Mouse (Mus musculus): ENCODE data around the gene Selenoo. TPM values are rescaled to one million over a fixed set of nuclear protein-coding genes. Genes with fewer than 3 reads are reported as not detected.

Gene Selenoo
- total RNA-seq, 2 experiments from 2014 or later, result 19.3 to 21.1 TPM

DNA sequence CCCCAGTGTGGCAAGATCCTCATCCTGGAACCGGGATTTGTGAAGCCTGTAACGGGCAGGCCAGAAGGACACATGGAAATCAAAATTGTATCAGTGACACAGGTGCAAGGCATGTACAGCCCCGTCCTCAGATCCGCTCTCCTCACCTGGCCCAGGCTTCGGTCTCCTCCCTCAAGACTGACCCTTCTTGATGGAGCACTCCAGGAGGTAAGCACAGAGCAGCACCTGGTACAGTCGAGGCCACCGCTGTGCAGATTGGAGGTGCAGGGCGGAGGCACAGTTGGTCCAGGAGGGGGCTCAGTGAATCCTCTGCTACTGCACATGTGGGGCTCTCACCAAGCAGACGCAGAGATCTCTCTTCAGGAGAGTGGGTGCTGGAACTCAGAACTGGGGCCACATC lies 36.5 kb downstream of the Selenoo start:
- no peak for DNase-seq (ENCODE audit: low spot score in 2 of 2)

DNA sequence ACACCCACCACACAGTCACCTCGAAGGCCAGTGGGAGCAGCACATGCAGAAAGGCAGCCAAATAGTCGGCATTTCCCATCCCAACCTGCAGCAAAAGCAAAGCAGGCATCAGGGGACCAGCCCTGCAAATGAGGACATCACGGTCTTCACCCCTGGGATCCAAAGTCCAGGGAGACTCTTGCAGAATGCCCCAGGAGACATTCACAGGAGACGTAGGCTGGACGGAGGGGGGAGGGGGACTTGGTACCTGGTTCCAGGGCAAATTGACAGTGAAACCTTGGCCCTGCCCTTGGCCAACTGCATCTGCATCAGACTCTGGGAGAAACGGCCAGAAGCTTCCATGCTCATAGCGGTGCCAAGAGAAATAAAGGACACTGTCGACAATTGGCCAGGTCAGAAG lies 37.7 kb downstream of the Selenoo start:
- no peak for DNase-seq (ENCODE audit: low spot score in 2 of 2)

DNA sequence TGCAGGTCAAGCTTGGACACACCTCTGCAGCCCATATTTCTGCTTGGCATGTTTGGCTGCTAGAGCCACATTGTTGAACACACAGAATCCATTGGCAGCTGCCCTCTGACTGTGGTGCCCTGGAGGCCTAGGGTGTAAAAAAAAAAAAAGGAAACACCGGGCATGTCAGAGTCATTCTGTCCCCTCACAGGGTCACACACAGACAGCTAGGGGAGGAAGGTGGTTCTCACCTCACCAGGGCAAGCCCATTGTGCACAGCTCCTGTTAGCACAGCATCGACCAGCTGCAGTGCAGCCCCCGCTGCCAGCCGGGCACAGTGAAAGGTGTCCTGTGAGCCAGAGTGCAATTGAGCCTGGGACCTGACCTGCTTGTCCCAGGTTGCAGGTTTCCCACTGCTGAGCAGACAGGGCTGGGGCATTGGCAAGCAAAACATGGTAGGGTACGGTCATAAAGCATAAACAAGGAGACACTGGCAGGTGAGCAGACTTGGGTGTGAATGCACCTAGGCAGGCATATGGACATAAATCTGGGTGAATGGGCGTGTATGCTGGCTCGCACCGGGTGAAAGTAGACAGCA lies 38.6 kb downstream of the Selenoo start:
- no peak for DNase-seq (ENCODE audit: low spot score in 2 of 2)

DNA sequence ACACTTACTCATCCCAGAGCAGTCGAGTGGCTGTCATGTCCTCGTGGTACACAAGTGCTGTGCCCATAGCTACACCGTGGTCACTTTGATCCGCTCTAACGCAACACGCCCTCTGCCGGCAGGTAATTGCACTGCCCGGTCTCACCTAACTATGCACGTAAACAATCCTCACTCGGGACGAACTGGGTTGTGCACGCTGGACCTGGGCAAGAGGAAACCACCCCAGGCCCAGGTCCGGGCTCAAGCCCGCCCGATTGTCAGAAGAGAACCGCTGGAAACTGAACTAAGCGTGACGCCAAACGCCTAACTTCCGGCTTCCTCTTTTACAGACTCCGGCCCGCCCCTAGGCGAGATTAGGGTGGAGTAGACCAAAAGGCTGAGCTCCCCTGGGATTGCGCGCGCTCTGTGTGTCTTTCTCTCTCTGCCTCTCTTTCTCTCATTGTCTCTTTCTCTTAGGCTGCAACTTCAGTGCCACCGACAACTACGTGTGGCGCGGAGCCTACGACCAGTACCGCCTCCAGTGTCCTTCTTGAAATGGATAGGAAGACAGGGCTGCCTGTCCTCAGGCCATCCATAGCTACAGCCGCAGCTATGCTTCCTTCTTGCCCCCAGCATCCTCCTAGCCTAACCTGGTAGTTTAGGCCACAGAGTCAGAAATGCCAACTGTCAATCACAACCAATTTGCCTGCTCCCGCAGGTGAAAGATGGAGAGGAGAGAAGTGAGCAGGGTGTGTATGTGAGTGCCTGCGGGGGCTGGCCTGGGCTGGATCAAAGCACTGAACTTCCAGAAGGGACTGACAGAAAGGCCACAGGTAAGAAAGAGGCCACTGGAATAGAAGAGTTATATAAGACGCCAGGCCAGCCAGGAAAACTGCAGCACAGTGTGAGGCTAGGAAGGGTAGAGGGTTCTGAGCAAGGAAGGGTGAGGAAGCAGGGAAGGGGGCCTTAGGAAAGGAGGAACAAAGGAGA lies 39.8 kb downstream of the Selenoo start, which contains the start of gene Hdac10:
TSS of gene Hdac10 (minus strand) at position 319 of the 969 bp plus-strand sequence.
- peak; percentile 68 to 91 for DNase-seq (ENCODE audit: low spot score in 2 of 2)

- no peak for DNase-seq (ENCODE audit: low spot score in 2 of 2)
Observed at GRCm38 (mm10) chr15:89130245-89130644, 41.4 kb downstream of the Selenoo start.

- DNase-seq (ENCODE audit: low spot score in 2 of 2), result no peak
Observed at GRCm38 (mm10) chr15:89131316-89131715, 42.4 kb downstream of the Selenoo start.

- no peak for DNase-seq (ENCODE audit: low spot score in 2 of 2)
Observed at GRCm38 (mm10) chr15:89136461-89137155, 47.7 kb downstream of the Selenoo start.

DNA sequence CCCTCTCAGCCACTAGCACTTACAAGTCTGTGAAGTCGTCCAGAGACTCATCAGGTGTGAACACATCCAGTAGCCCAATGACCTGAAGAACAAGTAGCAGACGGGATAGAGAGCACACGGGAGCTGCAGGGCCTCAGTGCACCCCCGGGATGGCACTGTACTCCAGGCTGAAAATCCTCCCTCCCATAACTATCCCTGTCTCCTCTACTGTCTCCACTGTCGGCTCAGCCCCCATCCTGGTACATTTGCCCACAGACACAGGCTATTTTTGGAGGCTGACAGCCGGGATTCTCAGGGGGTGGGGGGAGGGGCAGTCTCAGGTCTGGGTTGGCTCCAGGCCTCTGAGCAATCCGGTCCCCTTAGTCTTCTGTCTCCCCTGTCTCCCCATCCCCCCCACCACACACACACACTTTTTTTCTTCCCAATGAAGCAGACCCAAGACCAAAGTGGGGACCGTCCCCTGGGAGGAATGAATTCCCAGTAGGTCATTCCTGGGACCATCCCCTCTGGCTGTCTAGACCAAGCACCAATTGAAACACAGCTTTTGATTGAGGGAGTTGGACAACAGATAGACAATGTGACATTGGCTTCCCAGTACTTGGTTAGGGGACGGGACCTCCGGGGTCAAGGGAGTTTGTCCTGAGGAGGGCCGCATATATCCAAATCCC lies 48.6 kb downstream of the Selenoo start:
- DNase-seq (ENCODE audit: low spot score in 2 of 2), result no peak

DNA sequence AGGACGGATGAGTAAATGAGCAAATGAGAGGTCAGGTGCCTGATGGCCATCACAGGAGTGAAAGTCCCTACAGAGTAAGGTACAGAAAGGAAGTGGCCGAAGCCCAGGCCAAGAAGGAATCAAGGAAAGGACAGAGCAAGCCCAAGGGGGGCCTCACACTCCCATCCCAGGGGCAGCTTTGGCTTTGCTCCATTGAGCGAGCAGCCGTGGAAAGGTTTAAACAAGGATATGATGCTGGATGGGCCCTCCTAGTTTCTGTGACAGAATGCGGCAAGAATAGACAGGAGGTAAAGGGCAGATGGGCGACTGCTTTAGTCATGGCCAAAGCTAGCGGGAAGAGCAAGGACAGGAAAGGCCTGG lies 49.1 kb downstream of the Selenoo start:
- DNase-seq (ENCODE audit: low spot score in 2 of 2), result no peak

GRCm38 (mm10) chr15:89138531-89138930 lies 49.6 kb downstream of the Selenoo start:
- DNase-seq (ENCODE audit: low spot score in 2 of 2), result no peak

GRCm38 (mm10) chr15:89140048-89140658 lies 51.3 kb downstream of the Selenoo start:
- peak; percentile 27 to 34 for DNase-seq (ENCODE audit: low spot score in 2 of 2)

DNA sequence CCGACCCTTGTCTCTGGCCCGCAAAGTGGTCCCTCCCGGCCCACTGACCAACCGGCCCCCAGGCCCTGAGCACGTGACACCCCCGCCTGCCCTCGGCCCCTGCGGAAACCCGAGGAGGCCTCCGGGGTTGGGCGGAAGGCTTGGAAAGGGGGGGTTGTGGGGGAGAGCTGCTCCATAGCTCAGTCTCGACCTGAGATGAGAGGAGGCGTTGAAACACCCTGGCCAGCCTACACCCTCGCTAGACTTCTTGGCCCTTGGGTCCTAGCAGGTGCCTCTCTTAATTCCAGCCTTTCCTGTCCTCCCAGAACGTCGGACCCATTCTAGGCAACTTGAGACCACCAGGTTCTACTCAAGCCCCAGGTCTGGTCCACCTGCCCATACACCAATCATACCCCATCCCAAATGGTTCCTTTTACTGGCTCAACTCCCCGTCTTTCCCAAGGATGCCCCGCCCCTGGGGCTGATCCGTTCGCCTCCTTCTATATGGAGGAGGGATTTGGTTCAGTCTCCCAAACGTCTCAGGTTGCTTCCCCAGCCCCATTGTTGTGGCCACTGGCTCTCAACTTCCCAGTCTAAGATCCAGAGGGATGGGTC lies 51.9 kb downstream of the Selenoo start, which contains the start of gene Mapk12:
TSS of gene Mapk12 (minus strand) at position 45 of the 594 bp plus-strand sequence.
- DNase-seq (ENCODE audit: low spot score in 2 of 2), result no peak

DNA sequence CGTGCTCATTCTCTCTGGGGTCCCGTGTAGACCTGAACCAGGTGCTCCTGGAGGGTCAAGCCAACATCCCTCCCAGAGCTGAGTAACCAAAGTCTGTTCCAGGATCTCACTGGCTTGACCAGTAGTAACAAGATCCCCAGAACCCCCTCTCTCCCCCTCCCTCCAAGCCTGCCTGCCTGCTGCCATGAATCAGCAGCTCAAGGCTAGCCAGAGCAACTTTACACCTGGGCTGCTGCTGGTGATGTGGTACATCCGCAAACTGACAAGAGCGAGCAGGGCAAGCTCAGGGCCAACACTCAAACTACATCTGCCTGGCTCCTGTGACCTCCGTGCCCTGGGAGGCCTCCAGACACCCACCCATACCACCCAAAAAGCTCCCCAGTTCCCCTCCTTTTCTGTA lies 52.6 kb downstream of the Selenoo start:
- DNase-seq (ENCODE audit: low spot score in 2 of 2), result no peak

GRCm38 (mm10) chr15:89141905-89142304 lies 53.0 kb downstream of the Selenoo start:
- DNase-seq (ENCODE audit: low spot score in 2 of 2), result no peak

GRCm38 (mm10) chr15:89143134-89143533 lies 54.2 kb downstream of the Selenoo start:
- DNase-seq (ENCODE audit: low spot score in 2 of 2), result no peak

GRCm38 (mm10) chr15:89144965-89145364 lies 56.1 kb downstream of the Selenoo start:
- no peak for DNase-seq (ENCODE audit: low spot score in 2 of 2)

- DNase-seq (ENCODE audit: low spot score in 2 of 2), result no peak
Observed at GRCm38 (mm10) chr15:89145813-89146350, 57.0 kb downstream of the Selenoo start.

DNA sequence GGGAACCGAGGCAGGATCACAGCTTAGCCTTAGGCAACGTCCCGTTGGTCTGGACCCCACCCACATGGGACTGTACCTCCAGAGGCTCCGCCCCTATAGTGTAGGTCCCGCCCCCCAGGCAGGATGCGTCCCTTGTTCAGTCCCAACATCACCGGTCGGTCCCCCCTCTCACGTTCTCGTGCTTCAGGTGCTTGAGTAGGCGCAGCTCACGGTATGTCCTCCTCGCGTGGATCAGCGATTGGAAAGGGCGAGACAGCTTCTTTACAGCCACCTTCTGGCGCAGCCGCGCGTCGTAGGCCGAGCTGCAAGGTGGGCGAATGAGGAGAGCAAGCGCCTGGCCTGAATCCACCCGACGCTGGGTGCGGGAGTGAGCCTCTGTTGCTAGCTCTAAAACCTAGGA lies 57.7 kb downstream of the Selenoo start:
- peak; percentile 45 to 48 for DNase-seq (ENCODE audit: low spot score in 2 of 2)

GRCm38 (mm10) chr15:89147024-89147423 lies 58.1 kb downstream of the Selenoo start:
- DNase-seq (ENCODE audit: low spot score in 2 of 2), result peak in 1 of 2 experiments; percentile 63

DNA sequence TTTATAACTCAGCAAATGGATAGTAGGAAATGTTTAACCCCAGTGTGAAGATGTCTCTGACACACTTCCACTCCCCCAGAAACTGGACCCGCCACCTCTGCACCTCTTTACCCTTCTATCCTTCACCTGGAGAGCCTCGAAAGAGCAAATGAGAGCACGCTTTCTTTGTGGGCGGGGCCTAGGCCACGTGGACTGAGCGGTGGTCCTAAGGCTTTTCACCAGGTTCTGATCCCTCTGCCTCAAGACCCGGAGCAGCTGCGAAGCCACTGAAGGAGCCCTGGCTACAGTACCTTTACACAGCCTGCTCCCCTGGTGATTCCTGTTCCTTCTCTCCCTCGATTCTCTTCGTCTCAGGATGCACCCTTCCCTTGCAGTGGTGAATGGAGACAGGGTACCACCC lies 58.6 kb downstream of the Selenoo start:
- no peak for DNase-seq (ENCODE audit: low spot score in 2 of 2)
